Mouse (Mus musculus): ENCODE data around the gene Tpcn1. TPM values are rescaled to one million over a fixed set of nuclear protein-coding genes. Genes with fewer than 3 reads are reported as not detected.

Tpcn1 gene
- polyA plus RNA-seq, 1 experiment from 2014 or later: 21.4 TPM

DNA sequence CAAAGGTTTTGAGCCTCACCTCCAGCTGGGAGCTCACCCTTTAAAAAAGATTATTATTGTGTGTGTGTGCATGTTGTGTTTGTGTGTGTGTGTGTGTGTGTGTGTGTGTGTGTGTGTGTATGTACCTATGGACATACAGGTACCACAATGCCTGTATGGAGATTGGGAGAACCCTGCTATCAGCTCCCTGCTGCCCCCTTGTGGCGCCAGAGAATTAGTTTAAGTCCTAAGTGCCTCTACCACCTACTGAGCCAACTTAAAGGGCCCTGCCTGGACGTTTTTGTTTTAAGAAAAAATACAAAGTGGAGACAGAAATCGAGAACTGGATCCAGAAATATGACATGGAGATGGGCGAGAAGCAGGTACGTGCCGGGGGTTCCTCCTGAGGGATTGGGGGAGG lies 16.4 kb upstream of the Tpcn1 start:
- peak; percentile 62 for ATAC-seq
- Histone ChIP-seq H3K4me2 (ENCODE audit: low read depth, low read length) (peak overlapping the region; percentile 43), H3K27ac (ENCODE audit: low read length) (no peak overlapping the region), H3K36me3 (ENCODE audit: control insufficient read depth, insufficient read depth, low read length) (no peaks in the 10 kb centered on the region), H3K4me1 (ENCODE audit: control insufficient read depth, insufficient read depth, low read length) (no peaks in the 10 kb centered on the region; the same call in 1 of the 2 replicates), H3K27me3 (replicated peaks; ENCODE audit: control insufficient read depth, insufficient read depth, low read length) (no peaks in the 10 kb centered on the region), H3K4me3 (ENCODE audit: low read length) (peak overlapping the region; percentile 26), H3K9ac (ENCODE audit: low read depth, low read length) (peak overlapping the region; percentile 12), H3K9me3 (ENCODE audit: control insufficient read depth, low read length) (no peaks in the 10 kb centered on the region)
- WGBS: 2% methylated on average over 6 of the region's 6 CpGs

DNA sequence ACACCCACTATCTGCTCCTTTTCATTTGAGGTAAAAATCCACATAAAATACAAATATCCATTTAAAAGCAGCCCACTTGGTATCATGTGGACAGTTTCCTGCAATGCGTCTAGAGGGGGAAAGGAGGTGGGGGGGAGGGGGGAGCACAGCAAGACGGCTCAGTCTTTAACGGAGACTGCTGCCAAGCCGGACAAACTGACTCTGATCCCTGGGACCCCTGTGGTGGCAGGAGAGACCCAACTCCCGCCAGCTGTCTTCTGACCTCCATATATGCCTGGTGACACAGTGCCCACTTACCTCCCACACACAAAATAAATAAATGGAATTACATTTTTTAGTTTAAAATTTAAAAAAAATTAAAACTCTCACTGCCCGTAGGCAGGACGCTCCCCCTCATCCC lies 15.0 kb upstream of the Tpcn1 start:
- ATAC-seq: no peak
- H3K4me3 ChIP-seq (ENCODE audit: low read length): no peak overlapping the region
- H3K4me2 ChIP-seq (ENCODE audit: low read depth, low read length): no peak overlapping the region
- no peaks in the 10 kb centered on the region for H3K27me3 ChIP-seq (replicated peaks; ENCODE audit: control insufficient read depth, insufficient read depth, low read length)
- WGBS: 69% methylated on average over 7 of the region's 7 CpGs
- no peak overlapping the region for H3K27ac ChIP-seq (ENCODE audit: low read length)
- no peak overlapping the region for H3K9ac ChIP-seq (ENCODE audit: low read depth, low read length)
- H3K9me3 ChIP-seq (ENCODE audit: control insufficient read depth, low read length): no peaks in the 10 kb centered on the region
- no peaks in the 10 kb centered on the region; the same call in 1 of the 2 replicates for H3K4me1 ChIP-seq (ENCODE audit: control insufficient read depth, insufficient read depth, low read length)
- no peaks in the 10 kb centered on the region for H3K36me3 ChIP-seq (ENCODE audit: control insufficient read depth, insufficient read depth, low read length)

GRCm38 (mm10) chr5:120602210-120602609 lies 13.7 kb upstream of the Tpcn1 start:
- Histone ChIP-seq H3K36me3 (ENCODE audit: control insufficient read depth, insufficient read depth, low read length) (no peaks in the 10 kb centered on the region), H3K9ac (ENCODE audit: low read depth, low read length) (no peak overlapping the region), H3K4me1 (ENCODE audit: control insufficient read depth, insufficient read depth, low read length) (no peaks in the 10 kb centered on the region; the same call in 1 of the 2 replicates), H3K27me3 (replicated peaks; ENCODE audit: control insufficient read depth, insufficient read depth, low read length) (no peaks in the 10 kb centered on the region), H3K4me2 (ENCODE audit: low read depth, low read length) (no peak overlapping the region), H3K9me3 (ENCODE audit: control insufficient read depth, low read length) (no peaks in the 10 kb centered on the region), H3K4me3 (ENCODE audit: low read length) (no peak overlapping the region), H3K27ac (ENCODE audit: low read length) (no peak overlapping the region)
- ATAC-seq: no peak
- 94% methylated on average over 12 of the region's 12 CpGs for WGBS

- no peaks in the 10 kb centered on the region for H3K36me3 ChIP-seq (ENCODE audit: control insufficient read depth, insufficient read depth, low read length)
- H3K27me3 ChIP-seq (replicated peaks; ENCODE audit: control insufficient read depth, insufficient read depth, low read length): no peaks in the 10 kb centered on the region
- no peak overlapping the region for H3K27ac ChIP-seq (ENCODE audit: low read length)
- H3K4me1 ChIP-seq (ENCODE audit: control insufficient read depth, insufficient read depth, low read length): no peaks in the 10 kb centered on the region; the same call in 1 of the 2 replicates
- no peak overlapping the region for H3K9ac ChIP-seq (ENCODE audit: low read depth, low read length)
- WGBS: 52% methylated on average over 11 of the region's 11 CpGs
- no peak overlapping the region for H3K4me2 ChIP-seq (ENCODE audit: low read depth, low read length)
- no peak overlapping the region for H3K4me3 ChIP-seq (ENCODE audit: low read length)
- ATAC-seq: no peak
- no peaks in the 10 kb centered on the region for H3K9me3 ChIP-seq (ENCODE audit: control insufficient read depth, low read length)
Measured at GRCm38 (mm10) chr5:120600946-120601668, 12.6 kb upstream of the Tpcn1 start.

- Histone ChIP-seq H3K9ac (ENCODE audit: low read depth, low read length) (no peak overlapping the region), H3K4me3 (ENCODE audit: low read length) (no peak overlapping the region), H3K4me2 (ENCODE audit: low read depth, low read length) (no peak overlapping the region), H3K9me3 (ENCODE audit: control insufficient read depth, low read length) (no peaks in the 10 kb centered on the region), H3K27me3 (replicated peaks; ENCODE audit: control insufficient read depth, insufficient read depth, low read length) (no peaks in the 10 kb centered on the region), H3K27ac (ENCODE audit: low read length) (no peak overlapping the region), H3K36me3 (ENCODE audit: control insufficient read depth, insufficient read depth, low read length) (no peaks in the 10 kb centered on the region), H3K4me1 (ENCODE audit: control insufficient read depth, insufficient read depth, low read length) (no peaks in the 10 kb centered on the region)
- 0 out of 2 replicates have a peak, but pooled peaks have one; percentile 29 for ATAC-seq
- 87% methylated on average over 6 of the region's 6 CpGs for WGBS
Measured at GRCm38 (mm10) chr5:120599625-120600024, 11.2 kb upstream of the Tpcn1 start.

GRCm38 (mm10) chr5:120594485-120594884 lies 6.0 kb upstream of the Tpcn1 start:
- Histone ChIP-seq H3K27me3 (replicated peaks; ENCODE audit: control insufficient read depth, insufficient read depth, low read length) (no peaks in the 10 kb centered on the region), H3K36me3 (ENCODE audit: control insufficient read depth, insufficient read depth, low read length) (no peaks in the 10 kb centered on the region), H3K27ac (ENCODE audit: low read length) (no peak overlapping the region), H3K4me2 (ENCODE audit: low read depth, low read length) (no peak overlapping the region), H3K9ac (ENCODE audit: low read depth, low read length) (no peak overlapping the region), H3K4me3 (ENCODE audit: low read length) (no peak overlapping the region), H3K9me3 (ENCODE audit: control insufficient read depth, low read length) (peaks cover 5% of the 10 kb centered on the region), H3K4me1 (ENCODE audit: control insufficient read depth, insufficient read depth, low read length) (no peaks in the 10 kb centered on the region)
- ATAC-seq: no peak
- 79% methylated on average over 6 of the region's 6 CpGs for WGBS

DNA sequence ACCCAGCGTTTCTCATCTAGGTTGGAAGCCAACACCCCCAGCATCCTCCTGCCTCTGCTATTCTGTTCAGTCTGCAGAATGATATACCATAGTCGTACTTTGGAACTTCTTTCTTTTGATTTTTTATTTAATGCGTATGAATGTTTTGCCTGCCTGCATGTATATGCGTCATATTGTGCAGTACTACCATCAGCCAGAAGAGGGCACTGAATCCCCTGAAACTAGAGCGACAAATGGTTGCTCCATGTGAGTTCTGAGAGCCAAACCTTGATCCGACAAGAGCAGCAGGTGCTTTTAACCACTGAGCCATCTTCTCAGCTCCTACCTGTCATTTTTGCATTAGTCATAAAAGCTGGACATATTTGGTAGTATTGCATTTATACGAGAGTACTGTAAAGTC lies 3.7 kb upstream of the Tpcn1 start:
- Histone ChIP-seq H3K27me3 (replicated peaks; ENCODE audit: control insufficient read depth, insufficient read depth, low read length) (no peaks in the 10 kb centered on the region), H3K4me3 (ENCODE audit: low read length) (no peak overlapping the region), H3K4me2 (ENCODE audit: low read depth, low read length) (no peak overlapping the region), H3K36me3 (ENCODE audit: control insufficient read depth, insufficient read depth, low read length) (no peaks in the 10 kb centered on the region), H3K9ac (ENCODE audit: low read depth, low read length) (no peak overlapping the region), H3K9me3 (ENCODE audit: control insufficient read depth, low read length) (peaks cover 5% of the 10 kb centered on the region), H3K27ac (ENCODE audit: low read length) (no peak overlapping the region), H3K4me1 (ENCODE audit: control insufficient read depth, insufficient read depth, low read length) (peaks cover 11% of the 10 kb centered on the region)
- 71% methylated on average over 7 of the region's 7 CpGs for WGBS
- no peak for ATAC-seq

DNA sequence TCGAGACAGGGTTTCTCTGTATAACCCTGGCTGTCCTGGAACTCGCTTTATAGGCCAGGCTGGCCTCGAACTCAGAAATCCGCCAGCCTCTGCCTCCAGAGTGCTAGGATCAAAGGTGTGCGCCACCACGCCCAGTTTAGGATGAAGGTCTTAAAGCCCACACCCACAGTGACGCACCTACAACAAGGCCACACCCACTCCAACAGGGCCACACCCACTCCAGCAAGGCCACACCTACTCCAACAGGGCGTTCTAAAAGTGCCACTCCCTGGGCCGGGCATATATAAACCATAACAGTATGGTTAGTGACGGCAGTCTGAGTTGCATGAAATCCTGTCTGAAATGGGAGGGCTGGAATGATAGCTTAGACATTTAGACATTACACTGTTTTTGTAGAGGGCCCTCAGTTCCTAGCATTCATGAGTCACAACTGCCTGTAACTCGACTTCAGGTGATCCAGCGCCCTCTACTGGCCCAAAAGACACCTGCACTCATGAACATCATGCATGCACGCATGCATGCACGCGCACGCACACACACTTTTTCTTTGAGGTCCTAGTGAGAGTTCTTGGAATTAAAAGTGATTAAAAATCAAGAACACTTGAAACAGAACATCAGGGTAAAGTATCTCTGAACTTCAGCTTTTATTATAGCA lies 2.0 kb upstream of the Tpcn1 start:
- ATAC-seq: no peak

DNA sequence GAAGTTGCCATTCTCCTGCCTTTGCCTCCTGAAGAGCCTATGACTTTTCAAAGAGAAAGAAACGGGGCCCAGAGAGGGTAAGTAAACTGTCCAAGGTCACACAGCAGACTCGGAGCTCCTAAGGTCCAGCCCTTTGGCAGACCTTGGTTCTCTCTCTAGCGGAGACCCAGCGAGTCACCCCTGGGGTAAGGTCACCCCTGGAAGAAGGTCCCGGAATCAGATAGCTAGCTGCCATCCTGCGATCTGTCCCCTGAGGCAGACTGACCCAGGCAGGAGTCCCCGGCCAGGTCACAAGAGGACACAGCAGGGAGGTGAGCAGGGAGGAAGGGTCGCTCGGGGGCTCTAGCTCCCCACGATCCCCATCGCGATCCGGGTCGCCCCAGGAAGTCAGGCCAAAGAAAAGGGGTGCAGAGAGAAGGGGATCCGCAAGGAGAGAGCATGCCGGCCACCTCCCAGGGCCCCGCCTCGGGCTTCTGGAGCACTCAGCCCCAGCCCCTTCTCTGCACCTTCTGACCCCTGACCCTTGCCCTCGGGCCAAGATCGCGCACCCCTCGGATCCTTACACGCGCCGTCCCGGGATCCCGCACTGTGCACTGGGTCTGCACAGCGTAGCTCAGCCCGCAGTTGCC lies 419 bp downstream of the Tpcn1 start:
- Histone ChIP-seq H3K36me3 (ENCODE audit: control insufficient read depth, insufficient read depth, low read length) (peaks cover 2% of the 10 kb centered on the region; the same call in 1 of the 2 replicates), H3K27ac (ENCODE audit: low read length) (peak overlapping the region; percentile 85), H3K4me3 (ENCODE audit: low read length) (peak overlapping the region; percentile 86), H3K4me2 (ENCODE audit: low read depth, low read length) (peak overlapping the region; percentile 78), H3K9ac (ENCODE audit: low read depth, low read length) (peak overlapping the region; percentile 89), H3K9me3 (ENCODE audit: control insufficient read depth, low read length) (peaks cover 5% of the 10 kb centered on the region), H3K27me3 (replicated peaks; ENCODE audit: control insufficient read depth, insufficient read depth, low read length) (no peaks in the 10 kb centered on the region), H3K4me1 (ENCODE audit: control insufficient read depth, insufficient read depth, low read length) (peaks cover 22% of the 10 kb centered on the region)
- WGBS: under 1% methylated on average over 28 of the region's 29 CpGs
- 0 out of 2 replicates have a peak, but pooled peaks have one; percentile 7 for ATAC-seq

More for the DNA sequence above, 2.0 kb upstream of the Tpcn1 start:
- H3K27ac ChIP-seq (ENCODE audit: low read length): no peak overlapping the region
- no peak overlapping the region for H3K9ac ChIP-seq (ENCODE audit: low read depth, low read length)
- no peak overlapping the region for H3K4me2 ChIP-seq (ENCODE audit: low read depth, low read length)
- no peaks in the 10 kb centered on the region for H3K27me3 ChIP-seq (replicated peaks; ENCODE audit: control insufficient read depth, insufficient read depth, low read length)
- 71% methylated on average over 16 of the region's 16 CpGs for WGBS
- peaks cover 5% of the 10 kb centered on the region for H3K9me3 ChIP-seq (ENCODE audit: control insufficient read depth, low read length)
- peaks cover 22% of the 10 kb centered on the region for H3K4me1 ChIP-seq (ENCODE audit: control insufficient read depth, insufficient read depth, low read length)
- H3K4me3 ChIP-seq (ENCODE audit: low read length): no peak overlapping the region
- H3K36me3 ChIP-seq (ENCODE audit: control insufficient read depth, insufficient read depth, low read length): no peaks in the 10 kb centered on the region

All from intestine, embryonic 16.5 days (tissue).